Comparison of ENCODE assay signal across 23 mouse cellular contexts in the genomic region with DNA sequence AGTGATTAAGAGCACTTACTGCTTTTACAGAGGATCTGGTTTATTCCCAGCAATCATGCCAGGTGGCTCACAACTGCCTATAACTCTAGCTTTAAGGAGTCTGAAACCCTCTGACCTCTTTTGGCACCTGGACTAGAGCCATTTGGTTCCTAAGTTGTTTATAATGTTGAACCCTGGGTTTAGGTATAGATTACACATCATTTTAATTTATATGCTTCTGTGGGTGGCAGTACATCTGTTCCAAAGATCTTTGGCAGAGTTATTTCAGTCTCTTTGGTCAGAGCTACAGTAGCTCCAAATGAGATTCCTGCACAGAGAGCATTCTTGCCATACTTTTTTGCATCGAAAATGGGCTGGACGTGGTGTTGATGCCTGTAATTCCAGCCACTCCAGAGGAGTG.
"Had no signal": no experiment of that assay in that cellular context is flagged by ENCODE, and none has a peak within 500 bp of the region (broad histone marks: within the 10 kb centered on the region; RNA-seq: fewer than 3 reads in every experiment).

No protein-coding gene starts in this region.

- H3K27me3 ChIP-seq: intestine, embryonic 15.5 days; kidney, embryonic 15.5 days; limb, embryonic 12.5 days; limb, embryonic 15.5 days; midbrain, embryonic 12.5 days; midbrain, embryonic 15.5 days; neural tube, embryonic 12.5 days; neural tube, embryonic 15.5 days had no signal

- H3K9me3 ChIP-seq: intestine, embryonic 15.5 days; kidney, embryonic 15.5 days; limb, embryonic 12.5 days; limb, embryonic 15.5 days; midbrain, embryonic 12.5 days; midbrain, embryonic 15.5 days; neural tube, embryonic 12.5 days; neural tube, embryonic 15.5 days had no signal

- H3K27ac ChIP-seq: intestine, embryonic 15.5 days; kidney, embryonic 15.5 days; limb, embryonic 12.5 days; limb, embryonic 15.5 days; liver, embryonic 14.5 days; macrophage; midbrain, embryonic 12.5 days; midbrain, embryonic 15.5 days; neural tube, embryonic 12.5 days; neural tube, embryonic 15.5 days; stomach, postnatal 0 days had no signal

- H3K4me3 ChIP-seq: intestine, embryonic 15.5 days; kidney, embryonic 15.5 days; limb, embryonic 12.5 days; limb, embryonic 15.5 days; midbrain, embryonic 12.5 days; midbrain, embryonic 15.5 days; neural tube, embryonic 12.5 days; neural tube, embryonic 15.5 days had no signal

- H3K9ac ChIP-seq: intestine, embryonic 15.5 days; kidney, embryonic 15.5 days; limb, embryonic 12.5 days; limb, embryonic 15.5 days; liver, embryonic 14.5 days; liver, postnatal 0 days; lung, embryonic 14.5 days; midbrain, embryonic 12.5 days; midbrain, embryonic 15.5 days; neural tube, embryonic 12.5 days; neural tube, embryonic 15.5 days had no signal

- H3K4me1 ChIP-seq: intestine, embryonic 15.5 days; kidney, embryonic 15.5 days; limb, embryonic 12.5 days; limb, embryonic 15.5 days; midbrain, embryonic 12.5 days; midbrain, embryonic 15.5 days; neural tube, embryonic 12.5 days; neural tube, embryonic 15.5 days had no signal

- H3K4me2 ChIP-seq: intestine, embryonic 15.5 days; kidney, embryonic 15.5 days; limb, embryonic 12.5 days; limb, embryonic 15.5 days; liver, embryonic 11.5 days; lung, embryonic 14.5 days; midbrain, embryonic 12.5 days; midbrain, embryonic 15.5 days; neural tube, embryonic 12.5 days; neural tube, embryonic 15.5 days had no signal

- DNase-seq: kidney, adult 11 months; kidney, adult 8-10 months; kidney, postnatal 10 days; kidney, postnatal 36 days; left cerebral cortex, postnatal 4 days; liver, postnatal 0 days; lung, embryonic 14.5 days; right cerebral cortex, postnatal 14 days; right cerebral cortex, postnatal 4 days; thymus, postnatal 36 days had no signal

- ATAC-seq: intestine, embryonic 15.5 days; liver, postnatal 0 days; lung, postnatal 0 days; midbrain, embryonic 15.5 days had no signal
